ENCODE assay signal across 36 mouse cellular contexts in genomic region chr10:26018740-26019139, GRCm38 (mm10). TPM values are rescaled to one million over a fixed set of nuclear protein-coding genes. Genes with fewer than 3 reads are reported as not detected.
"Had no signal": no experiment of that assay in that cellular context is flagged by ENCODE, and none has a peak within 500 bp of the region (broad histone marks: within the 10 kb centered on the region; RNA-seq: fewer than 3 reads in every experiment).

No protein-coding gene starts in this region.

- H3K4me3 ChIP-seq: limb, embryonic 10.5 days; limb, embryonic 12.5 days; limb, embryonic 13.5 days; limb, embryonic 15.5 days; liver, embryonic 12.5 days; liver, embryonic 13.5 days; liver, embryonic 15.5 days; lung, embryonic 15.5 days; megakaryocyte, embryonic 14.5 days; midbrain, embryonic 10.5 days; midbrain, embryonic 12.5 days; midbrain, embryonic 13.5 days; midbrain, embryonic 15.5 days; myocyte; neural tube, embryonic 12.5 days; neural tube, embryonic 13.5 days had no signal

- ATAC-seq: liver, embryonic 12.5 days; liver, postnatal 0 days; lung, postnatal 0 days; midbrain, embryonic 13.5 days; midbrain, embryonic 15.5 days; midbrain, embryonic 16.5 days had no signal

- H3K27me3 ChIP-seq: limb, embryonic 12.5 days; limb, embryonic 13.5 days; limb, embryonic 15.5 days; liver, embryonic 12.5 days; liver, embryonic 13.5 days; liver, embryonic 15.5 days; lung, embryonic 15.5 days; megakaryocyte, embryonic 14.5 days; midbrain, embryonic 12.5 days; midbrain, embryonic 13.5 days; midbrain, embryonic 15.5 days; neural tube, embryonic 12.5 days; neural tube, embryonic 13.5 days had no signal

- H3K9me3 ChIP-seq: limb, embryonic 10.5 days; limb, embryonic 12.5 days; limb, embryonic 13.5 days; limb, embryonic 15.5 days; liver, embryonic 12.5 days; liver, embryonic 13.5 days; liver, embryonic 15.5 days; lung, embryonic 15.5 days; megakaryocyte, embryonic 14.5 days; midbrain, embryonic 10.5 days; midbrain, embryonic 12.5 days; midbrain, embryonic 13.5 days; midbrain, embryonic 15.5 days; neural tube, embryonic 12.5 days; neural tube, embryonic 13.5 days had no signal

- DNase-seq: left cerebral cortex, postnatal 4 days; liver; liver, embryonic 13.5 days; liver, postnatal 0 days; lung, adult 18-20 months; lung, adult 2 months; lung, embryonic 14.5 days; lung, postnatal 10 days; lung, postnatal 14 days; lung, postnatal 36 days; lung, postnatal 4 days; midbrain, embryonic 14.5 days had no signal

- H3K4me2 ChIP-seq: limb, embryonic 12.5 days; limb, embryonic 13.5 days; limb, embryonic 15.5 days; liver, embryonic 11.5 days; liver, embryonic 12.5 days; liver, embryonic 13.5 days; liver, embryonic 15.5 days; lung, embryonic 14.5 days; lung, embryonic 15.5 days; midbrain, embryonic 11.5 days; midbrain, embryonic 12.5 days; midbrain, embryonic 13.5 days; midbrain, embryonic 15.5 days; neural tube, embryonic 12.5 days; neural tube, embryonic 13.5 days had no signal

- H3K9ac ChIP-seq: limb, embryonic 12.5 days; limb, embryonic 13.5 days; limb, embryonic 15.5 days; liver, embryonic 12.5 days; liver, embryonic 13.5 days; liver, embryonic 14.5 days; liver, embryonic 15.5 days; liver, postnatal 0 days; lung, embryonic 14.5 days; lung, embryonic 15.5 days; midbrain, embryonic 12.5 days; midbrain, embryonic 13.5 days; midbrain, embryonic 15.5 days; neural tube, embryonic 12.5 days; neural tube, embryonic 13.5 days had no signal

- H3K36me3 ChIP-seq: limb, embryonic 10.5 days; limb, embryonic 12.5 days; limb, embryonic 13.5 days; limb, embryonic 15.5 days; liver, embryonic 12.5 days; liver, embryonic 13.5 days; liver, embryonic 15.5 days; lung, embryonic 15.5 days; midbrain, embryonic 10.5 days; midbrain, embryonic 12.5 days; midbrain, embryonic 13.5 days; midbrain, embryonic 15.5 days; neural tube, embryonic 12.5 days; neural tube, embryonic 13.5 days had no signal

- H3K4me1 ChIP-seq: limb, embryonic 10.5 days; limb, embryonic 12.5 days; limb, embryonic 13.5 days; limb, embryonic 15.5 days; liver, embryonic 12.5 days; liver, embryonic 13.5 days; liver, embryonic 15.5 days; lung, embryonic 15.5 days; megakaryocyte, embryonic 14.5 days; midbrain, embryonic 10.5 days; midbrain, embryonic 12.5 days; midbrain, embryonic 13.5 days; midbrain, embryonic 15.5 days; neural tube, embryonic 12.5 days; neural tube, embryonic 13.5 days had no signal

- H3K27ac ChIP-seq: limb, embryonic 10.5 days; limb, embryonic 12.5 days; limb, embryonic 13.5 days; limb, embryonic 15.5 days; liver, embryonic 12.5 days; liver, embryonic 13.5 days; liver, embryonic 14.5 days; liver, embryonic 15.5 days; lung, embryonic 15.5 days; macrophage; midbrain, embryonic 10.5 days; midbrain, embryonic 12.5 days; midbrain, embryonic 13.5 days; midbrain, embryonic 15.5 days; neural tube, embryonic 12.5 days; neural tube, embryonic 13.5 days had no signal

RNA-seq across cellular contexts. Expression of gene Gm9767, which starts 59.3 kb away (rescaled TPM):
- polyA plus RNA-seq: liver, adult 2 months; liver, embryonic 11.5 days; liver, embryonic 12.5 days; liver, embryonic 13.5 days; liver, embryonic 14.5 days; liver, embryonic 15.5 days; liver, embryonic 16.5 days; liver, postnatal 0 days; lung, embryonic 14.5 days; lung, embryonic 15.5 days; lung, embryonic 16.5 days; macrophage; midbrain, embryonic 10.5 days had no signal
